Mouse (Mus musculus) CH12.LX (cell line): ENCODE data around the gene Mob3c. TPM values are rescaled to one million over a fixed set of nuclear protein-coding genes. Genes with fewer than 3 reads are reported as not detected.

Experiments
- DNase-seq: peaks from one replicate; pipeline ENCODE4 v3.0.0-alpha.2; 2013; ENCODE audit errors: extremely low read depth
- H3K27ac ChIP-seq: 2 replicates; pipeline ENCODE4 v1.5.1; 2012; ENCODE audit warnings: low read depth, mild to moderate bottlenecking, control low read depth, moderate library complexity; ENCODE audit not compliant: insufficient read depth
- H3K27me3 ChIP-seq: replicated peaks from 2 replicates; pipeline ENCODE3; 2012; ENCODE audit warnings: inconsistent platforms
- H3K36me3 ChIP-seq, 2 experiments: replicated peaks in 1 of 2; 2 replicates each; pipeline versions ENCODE3 to v1.6.1; 2012; ENCODE audit warnings: inconsistent platforms in 1 of 2, low read length in 1 of 2, mild to moderate bottlenecking in 1 of 2, mixed read lengths in 1 of 2, moderate library complexity in 1 of 2; ENCODE audit not compliant: control insufficient read depth in 1 of 2, insufficient read depth in 1 of 2
- H3K4me1 ChIP-seq, 2 experiments: 2 replicates each; pipeline ENCODE4 v1.6.1; 2012; ENCODE audit warnings: inconsistent platforms in 1 of 2, moderate library complexity in 1 of 2; ENCODE audit not compliant: insufficient read depth in 2 of 2, control insufficient read depth in 1 of 2
- H3K4me2 ChIP-seq: 2 replicates; pipeline ENCODE4 v1.6.1; 2012; ENCODE audit warnings: low read depth, mild to moderate bottlenecking, control low read depth; ENCODE audit not compliant: poor library complexity, insufficient read depth, severe bottlenecking
- H3K4me3 ChIP-seq, 3 experiments: fragments of 150-350 bp in 1 of 3; sonication (generic) in 1 of 3; replicated peaks in 1 of 3; 2 replicates each; pipeline versions ENCODE3 to v1.5.1; 2011 to 2012; ENCODE audit warnings: low read depth in 2 of 3, low read length in 2 of 3, mild to moderate bottlenecking in 2 of 3, moderate library complexity in 2 of 3, control low read depth in 1 of 3, improper control_type of control experiment in 1 of 3, inconsistent platforms in 1 of 3, mixed read lengths in 1 of 3; ENCODE audit not compliant: poor library complexity in 1 of 3
- H3K79me2 ChIP-seq: replicated peaks from 2 replicates; pipeline ENCODE4 v1.6.1; 2012; ENCODE audit warnings: mild to moderate bottlenecking, moderate library complexity; ENCODE audit not compliant: control insufficient read depth, poor library complexity, insufficient read depth, severe bottlenecking; ENCODE audit errors: extremely low read depth
- H3K9ac ChIP-seq: 2 replicates; pipeline ENCODE4 v1.6.1; 2012; ENCODE audit warnings: low read depth, mild to moderate bottlenecking, control low read depth, moderate library complexity; ENCODE audit not compliant: insufficient read depth
- H3K9me3 ChIP-seq: replicated peaks from 2 replicates; pipeline ENCODE3; 2012; ENCODE audit warnings: low read length, inconsistent platforms, mixed read lengths
- BHLHE40 ChIP-seq: IDR thresholded peaks from 2 replicates; pipeline ENCODE4 v1.6.1; 2011; ENCODE audit warnings: mild to moderate bottlenecking, low read depth, low read length, improper control_type of control experiment
- CHD2 ChIP-seq: IDR thresholded peaks from 2 replicates; pipeline ENCODE4 v1.6.1; 2011; ENCODE audit warnings: low read length, improper control_type of control experiment
- E2F4 ChIP-seq: IDR thresholded peaks from 2 replicates; pipeline ENCODE4 v1.6.1; 2011; ENCODE audit warnings: low read depth, low read length, improper control_type of control experiment; ENCODE audit not compliant: insufficient replicate concordance
- EP300 ChIP-seq: IDR thresholded peaks from 2 replicates; pipeline ENCODE4 v1.6.1; 2011; ENCODE audit warnings: low read length, improper control_type of control experiment
- GABPA ChIP-seq: IDR thresholded peaks from 2 replicates; pipeline ENCODE4 v1.6.1; 2012; ENCODE audit warnings: low read depth, low read length, improper control_type of control experiment, inconsistent platforms; ENCODE audit not compliant: insufficient replicate concordance
- HCFC1 ChIP-seq: IDR thresholded peaks from 2 replicates; pipeline ENCODE4 v1.6.1; 2012; ENCODE audit warnings: low read depth, mild to moderate bottlenecking, inconsistent platforms, low read length, improper control_type of control experiment
- IRF4 ChIP-seq: IDR thresholded peaks from 2 replicates; pipeline ENCODE4 v1.6.1; 2014; ENCODE audit warnings: low read depth, mild to moderate bottlenecking, inconsistent platforms, low read length, improper control_type of control experiment
- JUN ChIP-seq: IDR thresholded peaks from 2 replicates; pipeline ENCODE4 v1.6.1; 2011; ENCODE audit warnings: low read depth, mild to moderate bottlenecking, low read length, improper control_type of control experiment, moderate library complexity; ENCODE audit not compliant: insufficient read depth
- JUND ChIP-seq: conservative IDR thresholded peaks from 2 replicates; pipeline ENCODE4 v1.6.1; 2011; ENCODE audit warnings: low read depth, low read length, improper control_type of control experiment
- MAFK ChIP-seq: IDR thresholded peaks from 2 replicates; pipeline ENCODE4 v1.6.1; 2011; ENCODE audit warnings: low read length, improper control_type of control experiment; ENCODE audit not compliant: insufficient replicate concordance
- MXI1 ChIP-seq: IDR thresholded peaks from 2 replicates; pipeline ENCODE4 v1.6.1; 2011; ENCODE audit warnings: mild to moderate bottlenecking, low read depth, low read length, improper control_type of control experiment
- MYC ChIP-seq: IDR thresholded peaks from 2 replicates; pipeline ENCODE4 v1.6.1; 2011; ENCODE audit warnings: low read depth, mild to moderate bottlenecking, improper control_type of control experiment, low read length
- PAX5 ChIP-seq: IDR thresholded peaks from 2 replicates; pipeline ENCODE4 v1.6.1; 2012; ENCODE audit warnings: low read length, inconsistent platforms, mixed read lengths
- POLR2A ChIP-seq: IDR thresholded peaks from 2 replicates; pipeline ENCODE4 v1.6.1; 2011; ENCODE audit warnings: low read depth, mild to moderate bottlenecking, improper control_type of control experiment, low read length
- POLR2AphosphoS2 ChIP-seq: IDR thresholded peaks from 2 replicates; pipeline ENCODE4 v1.6.1; 2011; ENCODE audit warnings: low read depth, low read length, improper control_type of control experiment
- RAD21 ChIP-seq: IDR thresholded peaks from 2 replicates; pipeline ENCODE4 v1.6.1; 2011; ENCODE audit warnings: low read depth, mild to moderate bottlenecking, low read length, improper control_type of control experiment, moderate library complexity
- RCOR1 ChIP-seq: conservative IDR thresholded peaks from 2 replicates; pipeline ENCODE4 v1.6.1; 2012; ENCODE audit warnings: low read depth, mild to moderate bottlenecking, inconsistent platforms, low read length, improper control_type of control experiment
- SIN3A ChIP-seq: IDR thresholded peaks from 2 replicates; pipeline ENCODE4 v1.6.1; 2012; ENCODE audit warnings: low read length, improper control_type of control experiment, inconsistent platforms
- SMC3 ChIP-seq: IDR thresholded peaks from 2 replicates; pipeline ENCODE4 v1.6.1; 2011; ENCODE audit warnings: low read depth, low read length, improper control_type of control experiment
- TBP ChIP-seq: conservative IDR thresholded peaks from 2 replicates; pipeline ENCODE4 v1.6.1; 2011; ENCODE audit warnings: low read depth, low read length, improper control_type of control experiment
- TCF12 ChIP-seq: IDR thresholded peaks from 2 replicates; pipeline ENCODE4 v1.6.1; 2014; ENCODE audit warnings: low read depth, mild to moderate bottlenecking, inconsistent platforms, low read length, improper control_type of control experiment
- UBTF ChIP-seq: IDR thresholded peaks from 2 replicates; pipeline ENCODE4 v1.6.1; 2012; ENCODE audit warnings: low read depth, mild to moderate bottlenecking, inconsistent platforms, low read length, improper control_type of control experiment, moderate library complexity
- USF2 ChIP-seq: conservative IDR thresholded peaks from 2 replicates; pipeline ENCODE4 v1.6.1; 2011; ENCODE audit warnings: low read depth, low read length, improper control_type of control experiment
- ZKSCAN1 ChIP-seq: IDR thresholded peaks from 2 replicates; pipeline ENCODE4 v1.6.1; 2012; ENCODE audit warnings: low read depth, inconsistent platforms, low read length, improper control_type of control experiment, borderline replicate concordance
- dilution Hi-C: fragments of 300-500 bp; cut with MboI; formaldehyde crosslinking; loops from 2 replicates; pipeline ENCODE4 v1.14.3; 2020; ENCODE audit warnings: low sequenced_read_pairs; ENCODE audit not compliant: extremely low pct_unique_long_range_greater_than_20kb, extremely low pct_ligation_motif_present
- in situ Hi-C: fragments of 300-500 bp; cut with MboI; formaldehyde crosslinking; loops from 3 replicates; pipeline ENCODE4 v1.14.3; 2019; ENCODE audit warnings: low sequenced_read_pairs, low pct_ligation_motif_present, low pct_unique_long_range_greater_than_20kb, mixed read lengths
- polyA plus RNA-seq: library from polyadenylated mRNA; unstranded; fragments of >175 nt; gene quantifications from 2 replicates; pipeline ENCODE4 v1.2.1, GENCODE M21; 2012; ENCODE audit warnings: low read depth; ENCODE audit not compliant: insufficient read length
- total RNA-seq, 2 experiments: library from RNA; depleted of rRNA; stranded (reverse); fragments of 300-350 nt in 1 of 2; fragments of >200 nt in 1 of 2; gene quantifications; 2 replicates each; pipeline ENCODE4 v1.2.3; 2012 to 2014

Gene Mob3c
- total and polyA plus RNA-seq, 3 experiments = 7.8 to 9.2 (median 9.2) TPM

- H3K36me3 ChIP-seq = peaks cover 2 to 28% of the 10 kb centered on the region in 2 experiments
- no peak overlapping the region for H3K9ac ChIP-seq
- no peak overlapping the region for H3K4me3 ChIP-seq
- H3K4me1 ChIP-seq = peaks cover 21 to 73% of the 10 kb centered on the region in 2 experiments
- no peak for TF ChIP-seq JUN
- no peak for TF ChIP-seq JUND
- no peak for TF ChIP-seq EP300
- no peak for TF ChIP-seq PAX5
- no peak for TF ChIP-seq USF2
- no peak for TF ChIP-seq TBP
- TF ChIP-seq POLR2AphosphoS2 = no peak
- no peak for TF ChIP-seq SIN3A
- TF ChIP-seq IRF4 = no peak
- TF ChIP-seq, all 38 proteins: peak for 0
- in situ Hi-C loops (loop anchor here (10.0 kb wide), 1 partner anchor 80 kb away; no protein-coding TSS in a partner anchor), dilution Hi-C loops (no loop called here)
- DNase-seq = no peak
- no peak overlapping the region for H3K27ac ChIP-seq
- peaks cover 7% of the 10 kb centered on the region; the same call in 1 of the 2 replicates for H3K79me2 ChIP-seq
- H3K4me2 ChIP-seq = no peak overlapping the region
- no peaks in the 10 kb centered on the region for H3K9me3 ChIP-seq
- no peaks in the 10 kb centered on the region for H3K27me3 ChIP-seq
Observed at GRCm38 (mm10) chr4:115825271-115825670, 2.6 kb upstream of the Mob3c start.

- Histone ChIP-seq H3K9ac (no peak overlapping the region), H3K36me3 (peaks cover 15 to 41% of the 10 kb centered on the region in 2 experiments), H3K79me2 (peaks cover 7% of the 10 kb centered on the region; the same call in 1 of the 2 replicates), H3K27ac (no peak overlapping the region), H3K4me2 (peak overlapping the region; percentile 79; the same call in 1 of the 2 replicates), H3K27me3 (no peaks in the 10 kb centered on the region), H3K4me3 (no peak overlapping the region), H3K9me3 (no peaks in the 10 kb centered on the region), H3K4me1 (peaks cover 7 to 69% of the 10 kb centered on the region in 2 experiments)
- no peak for DNase-seq
- dilution Hi-C loops (no loop called here), in situ Hi-C loops (loop anchor here (10.0 kb wide), 1 partner anchor 82 kb away; no protein-coding TSS in a partner anchor)
- no peak for TF ChIP-seq E2F4
- TF ChIP-seq BHLHE40 = no peak
- TF ChIP-seq POLR2A = no peak
- no peak for TF ChIP-seq UBTF
- TF ChIP-seq SIN3A = no peak
- no peak for TF ChIP-seq ZKSCAN1
- TF ChIP-seq TCF12 = no peak
- no peak for TF ChIP-seq HCFC1
- no peak for TF ChIP-seq GABPA
- no peak for TF ChIP-seq MXI1
- no peak for TF ChIP-seq RCOR1
- TF ChIP-seq RAD21 = no peak
- TF ChIP-seq IRF4 = no peak
- no peak for TF ChIP-seq PAX5
- no peak for TF ChIP-seq JUN
- no peak for TF ChIP-seq JUND
- no peak for TF ChIP-seq MAFK
- no peak for TF ChIP-seq MYC
- no peak for TF ChIP-seq SMC3
- TF ChIP-seq CHD2 = no peak
Observed at GRCm38 (mm10) chr4:115827066-115827465, 826 bp upstream of the Mob3c start.
